In the genomic region with DNA sequence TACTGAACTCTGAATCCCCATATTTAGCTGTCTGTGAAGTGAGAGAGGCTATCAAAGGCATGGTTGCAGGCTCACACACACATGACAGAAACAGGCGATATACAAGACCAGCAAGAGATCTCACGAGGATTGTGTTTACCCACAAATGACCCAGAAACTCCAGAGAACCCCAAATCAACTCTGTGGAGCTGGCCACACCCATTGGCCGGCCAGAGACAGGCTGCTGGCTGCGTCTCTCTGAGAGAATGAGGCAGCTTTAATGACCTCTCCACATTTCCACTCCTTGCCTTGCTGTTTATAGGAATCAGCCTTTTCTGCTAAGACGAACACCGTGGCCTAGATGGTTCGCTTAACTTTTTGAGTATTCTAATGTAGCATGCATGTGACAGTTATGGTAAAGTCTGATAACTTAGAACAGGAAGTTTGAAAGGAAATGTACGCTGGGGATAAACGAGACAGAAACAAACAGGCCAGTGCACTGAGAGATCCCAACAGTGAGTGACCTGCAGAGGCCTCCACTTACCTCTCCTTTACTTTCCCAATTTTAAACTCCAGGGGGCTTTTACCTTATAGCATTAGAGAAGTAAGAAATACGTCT, we compare ENCODE assay signal across 10 mouse cellular contexts.
DNase-seq lines count a peak whose midpoint lies in the region; ATAC-seq lines count a peak whose summit lies in the region.
"Had no signal": no experiment of that assay in that cellular context is flagged by ENCODE, and none has a peak within 500 bp of the region (broad histone marks: within the 10 kb centered on the region; RNA-seq: fewer than 3 reads in every experiment).

No protein-coding gene starts in this region.

- peaks cover 14% of the 10 kb centered on the region for H3K27me3 ChIP-seq in liver, embryonic 13.5 days

- H3K4me3 ChIP-seq in liver, embryonic 13.5 days (replicated peaks), result no peak overlapping the region

- DNase-seq in heart, adult 18-20 months, result peak; percentile 62 to 66
- no peak for DNase-seq in heart, adult 8-10 months (ENCODE audit: low spot score)
- peak; percentile 21 for DNase-seq in urinary bladder, postnatal 14 days (ENCODE audit: low spot score)
- DNase-seq in urinary bladder, postnatal 4 days (ENCODE audit: low spot score in 2 of 2), result no peak
- DNase-seq in liver, embryonic 13.5 days, result no peak
- no peak for DNase-seq in ovary, postnatal 10 days (ENCODE audit: low spot score)
- DNase-seq in right cerebral cortex, postnatal 14 days, result no peak
- no peak for DNase-seq in left cerebral cortex, postnatal 10 days (ENCODE audit: extremely low spot score in 1 of 2, low spot score in 2 of 2)
- DNase-seq: embryo, embryonic 11 days; midbrain, embryonic 14.5 days had no signal

- intact Hi-C loops in left cerebral cortex, postnatal 10 days (cut with DNase I), result no loop called here

- peak overlapping the region; percentile 6; the same call in 1 of the 2 replicates for H3K9ac ChIP-seq in liver, embryonic 13.5 days

- ATAC-seq in liver, embryonic 13.5 days (ENCODE audit: low read depth), result peak; percentile 29; the same call in 1 of the 2 replicates

- H3K9me3 ChIP-seq in liver, embryonic 13.5 days (replicated peaks), result 0 out of 2 replicates have a peak, but pooled peaks cover 6% of the 10 kb centered on the region

- WGBS in liver, embryonic 13.5 days (ENCODE audit: insufficient replicate concordance), result 15% methylated on average over 10 of the region's 10 CpGs

- peaks cover 76% of the 10 kb centered on the region for H3K4me1 ChIP-seq in liver, embryonic 13.5 days (replicated peaks)

- H3K4me2 ChIP-seq in liver, embryonic 13.5 days, result peak overlapping the region; percentile 10; the same call in 1 of the 2 replicates

- H3K27ac ChIP-seq in liver, embryonic 13.5 days, result peak overlapping the region; percentile 65

- 0 out of 2 replicates have a peak, but pooled peaks cover 2% of the 10 kb centered on the region for H3K36me3 ChIP-seq in liver, embryonic 13.5 days

Comparison
In these comparisons a context has a peak if more than half of its experiments do, and no peak if none do; other contexts are left out.
1. DNase-seq: peak in heart, adult 18-20 months (2 of 2) and urinary bladder, postnatal 14 days (single experiment); none in heart, adult 8-10 months (single experiment), urinary bladder, postnatal 4 days (0 of 2), liver, embryonic 13.5 days (single experiment), ovary, postnatal 10 days (single experiment), right cerebral cortex, postnatal 14 days (single experiment) and left cerebral cortex, postnatal 10 days (0 of 2).